Mouse (Mus musculus) neutrophil, adult 5-6 weeks (primary cell): Measurements from ENCODE around the gene Cass4. TPM values are rescaled to one million over a fixed set of nuclear protein-coding genes. Genes with fewer than 3 reads are reported as not detected.

Experiments used
- ATAC-seq: fragments of 151-379, 151-347 bp; 2 replicates; pipeline ENCODE4 v1.8.0; 2017; ENCODE audit warnings: mild to moderate bottlenecking, moderate TSS enrichment; ENCODE audit not compliant: insufficient number of reproducible peaks, poor library complexity, low FRiP score, severe bottlenecking; ENCODE audit errors: extremely low read depth
- total RNA-seq: library from RNA; stranded (forward); fragments of 200-1000 nt; gene quantifications from 2 replicates; pipeline ENCODE4 v1.2.3, GENCODE M21; 2017

Gene Cass4
- total RNA-seq, result 30.7 and 34.6 TPM in 2 replicates

- ATAC-seq, result peak; percentile 82
These were observed at the start of gene Cass4 for GRCm38 (mm10) chr2:172393391-172394051. Gene Cass4, plus strand, starts transcription at chr2:172393794.

- no peak for ATAC-seq
These were observed 48.9 kb upstream of the Cass4 start for GRCm38 (mm10) chr2:172344669-172345068.

- peak; percentile 95 for ATAC-seq
These were observed 48.3 kb upstream of the Cass4 start, which contains the start of gene Fam210b for GRCm38 (mm10) chr2:172345258-172345738. Gene Fam210b, plus strand, starts transcription at chr2:172345565.

- ATAC-seq, result no peak
These were observed 47.3 kb upstream of the Cass4 start for GRCm38 (mm10) chr2:172346034-172346929.

DNA sequence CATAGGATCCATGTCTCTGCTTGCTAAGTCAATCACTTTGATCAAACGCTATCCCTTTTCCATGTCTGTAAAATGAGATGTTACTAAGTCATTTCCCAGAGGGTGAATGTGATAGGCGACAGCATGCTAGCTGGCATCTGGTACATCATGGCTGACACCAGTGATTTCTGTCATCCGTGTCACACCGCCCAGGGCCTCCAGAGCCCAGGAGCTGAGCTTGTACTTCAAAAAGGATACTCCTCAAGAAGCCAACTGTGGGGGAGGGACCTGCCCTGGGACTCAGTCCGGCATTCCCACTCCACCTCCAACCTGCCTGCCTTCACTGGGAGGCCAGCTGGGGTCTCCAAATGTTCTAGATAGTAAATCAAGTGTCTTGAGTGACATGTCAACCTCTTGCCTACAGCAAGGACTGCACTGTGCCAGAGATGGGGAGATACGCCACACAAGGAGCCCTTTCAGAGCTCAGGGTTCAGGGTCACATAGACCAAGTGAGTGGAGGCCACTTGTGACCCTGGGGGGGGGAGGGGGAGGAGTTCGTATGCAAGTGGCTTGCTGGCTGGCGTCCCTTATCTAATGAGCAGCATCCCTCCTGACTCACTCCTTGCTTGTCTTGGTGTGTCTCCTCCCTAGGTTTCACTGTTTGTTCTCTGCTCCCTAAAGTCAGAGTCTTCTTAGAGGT, 46.5 kb upstream of the Cass4 start:
- no peak for ATAC-seq

- no peak for ATAC-seq
These were observed 45.2 kb upstream of the Cass4 start for GRCm38 (mm10) chr2:172348297-172348950.

DNA sequence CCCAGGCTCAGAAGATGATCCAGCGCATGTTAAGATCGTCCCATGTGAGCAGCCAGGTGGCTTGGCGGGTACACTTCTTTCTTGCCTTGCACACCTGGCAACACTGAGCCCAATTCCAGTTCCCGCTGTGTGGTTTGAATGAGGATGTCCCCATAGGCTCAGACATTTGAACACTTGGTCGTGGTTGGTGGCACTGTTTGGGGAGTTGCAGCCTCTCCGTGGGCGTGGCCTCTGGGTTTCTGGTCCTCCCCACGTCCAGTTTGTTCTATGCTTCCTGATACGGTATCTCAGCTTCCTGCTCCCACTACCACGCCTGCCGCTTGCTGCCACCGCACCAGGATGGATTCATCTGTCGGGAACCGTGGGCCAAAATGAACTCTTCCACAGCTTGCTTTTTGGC, 43.8 kb upstream of the Cass4 start:
- no peak for ATAC-seq

DNA sequence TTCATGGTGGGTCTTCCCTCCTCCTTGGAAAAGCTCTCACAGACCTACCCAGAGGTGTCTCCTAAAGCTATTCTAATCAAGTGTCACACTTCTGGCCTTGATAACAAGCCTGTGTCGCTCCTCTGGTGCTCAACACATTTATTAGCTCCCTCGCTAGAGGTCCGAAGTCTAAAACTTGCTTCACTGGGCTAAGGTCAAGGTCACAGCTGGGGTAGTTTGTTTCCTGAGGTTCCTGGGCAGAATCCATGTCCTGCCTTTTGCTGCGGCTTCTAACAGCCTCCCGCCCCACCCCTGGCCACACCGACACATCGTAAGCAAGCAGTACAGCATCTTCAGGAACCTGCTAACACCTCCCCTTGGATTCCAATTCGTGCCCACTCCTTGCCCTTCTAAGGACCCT, 42.8 kb upstream of the Cass4 start:
- ATAC-seq, result no peak

GRCm38 (mm10) chr2:172353218-172353617, 40.4 kb upstream of the Cass4 start:
- no peak for ATAC-seq

- no peak for ATAC-seq
These were observed 38.8 kb upstream of the Cass4 start for GRCm38 (mm10) chr2:172354761-172355160.

GRCm38 (mm10) chr2:172355833-172356232, 37.8 kb upstream of the Cass4 start:
- ATAC-seq, result no peak

DNA sequence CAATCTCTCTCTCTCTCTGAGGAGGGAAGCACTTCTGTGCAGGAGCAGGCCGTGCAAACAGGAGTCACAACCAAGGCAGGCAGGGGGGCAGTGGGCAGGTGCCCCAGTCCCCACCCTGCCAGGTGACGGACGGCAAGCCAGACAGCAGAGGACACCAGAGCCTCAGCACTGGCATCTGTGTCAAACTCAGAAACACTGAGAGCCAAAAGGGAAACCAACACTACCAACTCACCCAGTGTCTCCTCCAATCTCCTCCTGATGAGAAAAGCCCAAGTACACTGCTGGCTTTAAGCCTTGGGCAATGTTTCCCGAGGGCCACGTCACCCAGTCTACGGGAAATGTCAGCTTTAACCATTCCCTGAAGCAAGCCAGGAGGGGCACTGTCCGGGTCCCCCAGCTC, 30.4 kb upstream of the Cass4 start:
- ATAC-seq, result no peak

DNA sequence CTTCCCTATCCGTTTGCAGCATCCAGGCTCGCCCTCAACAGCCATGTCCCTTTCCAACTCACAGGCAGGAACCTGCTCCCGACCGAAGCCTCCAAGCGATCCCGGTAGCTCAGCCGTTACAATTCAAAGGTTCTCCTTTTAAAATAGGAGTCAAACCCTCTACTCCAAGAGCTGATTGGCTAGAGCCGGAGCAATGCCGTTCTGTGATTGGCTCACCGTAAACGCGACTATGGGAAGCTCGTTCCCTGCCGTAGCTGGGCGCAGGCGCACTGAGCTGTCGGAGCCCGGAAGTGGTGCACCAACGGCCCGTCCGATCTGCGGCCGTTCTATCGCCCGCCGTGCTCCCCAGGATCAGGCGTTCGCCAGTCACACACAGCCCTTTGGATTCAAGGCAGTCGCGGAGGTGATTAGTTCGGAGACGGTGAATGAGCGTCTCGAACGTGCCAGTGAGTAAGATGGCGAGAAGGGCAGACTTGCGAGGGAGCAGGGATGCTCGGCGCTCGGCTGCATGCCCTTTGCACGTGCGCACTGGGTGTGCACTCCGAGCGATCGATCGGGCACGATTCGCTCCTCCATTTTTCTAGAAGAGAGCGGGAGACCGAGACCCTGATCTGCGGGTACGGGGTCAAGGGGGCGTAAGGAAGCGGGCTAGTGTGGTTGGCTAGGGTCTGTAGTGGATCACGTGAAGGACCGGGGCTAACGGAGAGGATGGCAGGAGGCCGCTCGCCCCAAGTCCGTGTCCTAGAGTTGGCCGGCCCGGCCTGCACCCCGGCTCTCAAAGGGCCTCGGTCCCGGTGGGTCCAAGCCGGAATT, 23.0 kb upstream of the Cass4 start, which contains the start of the genes Aurka and Cstf1:
Gene Aurka (minus strand): TSS at position 125 of the 813 bp plus-strand sequence.
Gene Cstf1 (plus strand): TSS at position 271 of the 813 bp plus-strand sequence.
- ATAC-seq, result peak; percentile 92

DNA sequence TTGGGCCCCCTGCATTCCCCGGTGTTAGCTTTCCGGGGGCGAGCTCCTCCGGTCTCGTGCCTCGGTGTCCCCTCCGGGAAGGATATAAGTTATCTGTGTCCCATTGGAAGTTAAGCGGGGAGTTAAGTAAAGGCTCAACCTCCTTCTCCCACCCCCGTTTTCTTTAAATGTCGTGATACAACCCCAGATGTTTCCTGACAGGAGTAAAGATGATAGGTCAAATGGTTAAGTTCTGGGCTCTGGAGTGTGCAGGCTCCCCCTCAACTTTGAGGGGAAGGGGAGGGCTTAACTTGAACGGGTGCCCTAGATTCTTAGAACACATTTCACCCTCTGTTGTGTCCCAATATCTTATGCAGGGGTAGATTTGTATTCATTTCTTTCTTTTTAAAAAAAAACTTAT, 22.3 kb upstream of the Cass4 start:
- no peak for ATAC-seq

DNA sequence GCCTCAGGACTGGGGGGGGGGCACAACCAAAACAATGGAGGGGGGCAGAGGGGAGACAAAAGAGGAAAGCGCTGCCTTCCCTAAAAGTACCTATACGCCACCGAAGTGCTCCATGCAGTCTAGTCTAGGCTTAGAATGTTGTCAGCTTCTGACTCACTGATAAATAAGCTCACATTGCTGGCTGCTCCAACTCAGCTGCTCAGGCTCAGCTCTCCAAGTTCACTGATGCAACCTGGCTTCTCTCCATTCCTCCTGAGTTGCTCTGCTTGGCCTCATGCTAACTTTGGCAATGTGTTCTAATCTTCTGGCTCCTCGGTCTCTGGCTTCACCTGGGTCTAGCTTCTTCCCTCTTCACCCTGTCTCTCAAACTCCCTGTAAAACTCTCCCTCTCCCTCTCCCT, 17.0 kb upstream of the Cass4 start:
- no peak for ATAC-seq

DNA sequence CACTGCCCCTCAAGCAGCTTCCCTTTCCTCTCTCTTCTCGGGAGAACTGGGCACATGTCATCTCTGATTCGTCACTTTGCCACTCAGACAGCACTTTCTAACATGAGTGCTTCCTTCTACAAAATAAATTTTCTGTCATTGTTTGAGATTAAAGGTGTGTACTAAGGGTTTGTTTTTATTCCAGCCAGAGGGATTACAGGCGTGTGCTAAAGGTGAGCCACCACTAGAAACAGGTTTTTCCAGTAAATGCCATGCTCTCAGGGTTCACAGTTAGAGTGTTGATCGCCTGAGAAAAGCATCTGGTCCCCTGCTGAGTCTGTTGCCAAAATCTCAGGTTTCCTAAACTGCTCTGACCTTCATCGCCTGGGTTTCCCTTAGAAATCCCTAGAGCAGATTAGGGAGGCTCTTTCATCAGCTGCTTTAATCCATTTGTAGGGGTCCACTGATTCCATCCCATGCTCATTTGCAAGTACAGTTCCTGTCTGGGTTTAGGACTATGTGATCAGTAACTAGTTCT, 16.5 kb upstream of the Cass4 start:
- no peak for ATAC-seq

DNA sequence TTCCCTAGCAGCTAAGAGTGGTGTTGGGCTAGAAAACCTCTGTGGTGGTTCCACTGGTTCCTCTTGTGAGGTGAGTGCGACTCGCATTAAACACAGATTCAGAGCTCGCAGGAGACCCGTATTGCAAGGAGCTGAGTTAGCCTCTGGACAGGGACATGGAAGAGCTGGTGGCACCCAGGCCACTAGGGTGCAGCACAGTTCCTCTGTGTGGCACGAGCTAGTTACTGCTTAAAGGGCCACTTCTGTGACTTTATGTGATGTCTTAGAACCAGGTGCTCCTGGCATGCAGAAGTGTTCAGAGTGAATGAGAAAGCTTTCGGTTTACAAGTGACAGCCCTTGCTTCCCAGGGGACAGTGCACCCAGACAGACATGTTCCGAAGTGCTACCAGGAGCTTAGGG, 15.3 kb upstream of the Cass4 start:
- peak; percentile 86 for ATAC-seq

DNA sequence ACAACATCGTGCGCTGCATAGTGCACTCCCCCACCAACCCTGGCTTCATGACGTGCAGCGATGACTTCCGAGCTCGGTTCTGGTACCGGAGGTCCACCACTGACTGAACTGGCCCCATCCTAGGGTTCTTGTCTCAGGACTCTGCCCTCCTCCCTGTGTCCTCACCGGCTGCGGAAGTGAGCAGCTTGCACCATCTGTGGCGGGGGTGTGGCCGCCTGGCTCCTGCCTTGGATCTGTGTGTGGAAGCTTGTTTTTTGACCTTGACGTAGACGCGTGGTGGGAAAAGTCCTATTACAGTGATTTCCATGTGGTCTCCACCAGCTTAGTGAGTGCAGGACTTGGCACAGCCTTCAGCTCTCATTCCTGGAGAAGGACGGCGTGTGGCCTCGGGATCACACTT, 13.1 kb upstream of the Cass4 start:
- ATAC-seq, result peak; percentile 25; the same call in 1 of the 2 replicates
